Mouse (Mus musculus) heart, postnatal 36 days (tissue): ENCODE measurements around the gene Pdzd3. TPM values are rescaled to one million over a fixed set of nuclear protein-coding genes. Genes with fewer than 3 reads are reported as not detected.

ENCODE experiments used
- DNase-seq, 2 experiments: peaks; one replicate each; pipeline ENCODE4 v3.0.0; 2021 to 2022
- intact Hi-C: fragments of 180-260 bp; cut with DNase I; formaldehyde crosslinking; loops from one replicate; pipeline ENCODE4 v1.15.1; 2025
- total RNA-seq, 2 experiments: library from RNA; stranded (reverse); gene quantifications; 2 replicates each; pipeline ENCODE4 v1.2.3; 2021

The Pdzd3 gene
- total RNA-seq, 2 experiments from 2014 or later, result 3.5 to 4.3 TPM

DNA sequence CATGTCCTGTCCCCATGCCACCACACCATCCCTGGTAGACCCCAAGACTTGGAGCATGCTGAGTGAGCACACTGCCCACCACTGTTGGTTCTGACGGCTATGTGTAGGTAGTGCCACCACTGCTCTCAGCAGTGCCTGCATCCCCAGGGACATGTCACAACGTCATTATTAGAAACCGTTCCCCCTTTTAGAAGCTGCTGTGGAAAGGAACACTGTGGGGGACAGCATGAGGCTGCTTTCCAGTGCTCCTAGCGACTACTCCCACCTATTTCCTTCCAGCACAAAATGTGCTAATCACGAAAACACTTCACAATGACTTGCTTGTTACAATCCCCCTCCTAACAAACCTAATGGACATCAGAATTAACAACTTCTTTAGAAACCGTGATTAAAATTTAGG is 25.3 kb downstream of the Pdzd3 start:
- intact Hi-C loops, result no loop called here
- no peak for DNase-seq

- intact Hi-C loops, result no loop called here
- DNase-seq, result no peak
These were observed 37.7 kb downstream of the Pdzd3 start for GRCm38 (mm10) chr9:44213538-44213937.

GRCm38 (mm10) chr9:44212406-44212805 is 38.9 kb downstream of the Pdzd3 start:
- no peak for DNase-seq
- intact Hi-C loops, result no loop called here

- no peak for DNase-seq
- intact Hi-C loops, result no loop called here
These were observed 41.9 kb downstream of the Pdzd3 start for GRCm38 (mm10) chr9:44209416-44209815.

GRCm38 (mm10) chr9:44207840-44208239 is 43.4 kb downstream of the Pdzd3 start:
- DNase-seq, result no peak
- intact Hi-C loops, result no loop called here

- intact Hi-C loops, result no loop called here
- DNase-seq, result no peak
These were observed 50.8 kb downstream of the Pdzd3 start for GRCm38 (mm10) chr9:44200458-44200857.

DNA sequence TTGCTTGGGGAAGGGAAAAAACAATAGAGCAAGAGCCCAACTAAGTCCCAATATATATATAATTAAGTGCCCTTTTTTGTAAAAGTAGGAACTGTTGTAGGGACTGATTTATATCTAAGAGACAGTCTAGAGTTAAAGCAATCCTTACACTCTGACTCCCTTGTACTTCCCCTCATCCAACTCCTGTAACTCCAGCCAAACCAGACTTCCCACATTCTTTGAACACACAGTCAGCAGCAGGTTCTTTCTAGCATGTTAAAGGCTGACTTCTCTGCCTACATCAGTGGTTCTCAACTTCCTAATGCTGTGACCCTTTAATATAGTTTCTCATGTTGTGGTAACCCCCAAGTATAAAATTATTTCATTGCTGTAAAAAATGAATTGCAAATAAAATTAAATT is 51.7 kb downstream of the Pdzd3 start:
- no peak for DNase-seq

GRCm38 (mm10) chr9:44199166-44199565 is 52.1 kb downstream of the Pdzd3 start:
- no peak for DNase-seq
- intact Hi-C loops, result no loop called here

More for the DNA sequence above, 51.7 kb downstream of the Pdzd3 start:
- intact Hi-C loops, result no loop called here

Other genes with a start within 250 kb of the Pdzd3 start
- 10 to 100 TPM; 13.3 to 15.3 TPM for gene Thy1, start 208.1 kb downstream of the Pdzd3 start, total RNA-seq
- 100 to 1,000 TPM; 137 to 198 TPM for gene Usp2, start 184.4 kb downstream of the Pdzd3 start, total RNA-seq
- gene Mfrp, start 149.7 kb downstream of the Pdzd3 start, total RNA-seq, result not detected
- gene C1qtnf5, start 144.2 kb downstream of the Pdzd3 start, total RNA-seq, result 1 to 10 TPM; 8.4 to 8.9 TPM
- under 1 TPM in 1 of 2 experiments, not detected in 1; 0.14 TPM for gene Gm49380, start 138.0 kb downstream of the Pdzd3 start, total RNA-seq
- 1 to 10 TPM; 6.7 to 7.6 TPM for gene Rnf26, start 138.0 kb downstream of the Pdzd3 start, total RNA-seq
- gene Mcam, start 117.0 kb downstream of the Pdzd3 start, total RNA-seq, result 10 to 100 TPM; 38.7 to 39.3 TPM
- 10 to 100 TPM; 17.7 to 22.6 TPM for gene Cbl, start 17.4 kb downstream of the Pdzd3 start, total RNA-seq
- not detected for gene Ccdc153, start 10.8 kb downstream of the Pdzd3 start, total RNA-seq
- 10 to 100 TPM; 19.6 to 24.5 TPM for gene Nlrx1, start 17.1 kb upstream of the Pdzd3 start, total RNA-seq
- under 1 TPM; 0.69 to 0.79 TPM for gene Abcg4, start 37.1 kb upstream of the Pdzd3 start, total RNA-seq
- 1 to 10 TPM; 7.8 to 8.7 TPM for gene Hinfp, start 54.2 kb upstream of the Pdzd3 start, total RNA-seq
- 10 to 100 TPM; 14.0 to 14.2 TPM for gene C2cd2l, start 68.8 kb upstream of the Pdzd3 start, total RNA-seq
- gene Dpagt1, start 74.5 kb upstream of the Pdzd3 start, total RNA-seq, result 10 to 100 TPM; 18.6 to 22.4 TPM
- 10 to 100 TPM; 13.3 to 13.6 TPM for gene H2afx, start 83.2 kb upstream of the Pdzd3 start, total RNA-seq
- 10 to 100 TPM; 41.1 to 49.8 TPM for gene Hmbs, start 92.8 kb upstream of the Pdzd3 start, total RNA-seq
- gene Vps11, start 110.2 kb upstream of the Pdzd3 start, total RNA-seq, result 10 to 100 TPM; 16.8 to 18.8 TPM
- 10 to 100 TPM; 46.0 to 68.1 TPM for gene Hyou1, start 128.0 kb upstream of the Pdzd3 start, total RNA-seq
- 10 to 100 TPM; 21.5 to 24.0 TPM for gene Slc37a4, start 145.4 kb upstream of the Pdzd3 start, total RNA-seq
- 100 to 1,000 TPM; 793 to 858 TPM for gene Rps25, start 155.7 kb upstream of the Pdzd3 start, total RNA-seq
- 10 to 100 TPM; 33.0 to 36.3 TPM for gene Trappc4, start 156.1 kb upstream of the Pdzd3 start, total RNA-seq
- 1 to 10 TPM; 8.1 to 8.8 TPM for gene Ccdc84, start 167.1 kb upstream of the Pdzd3 start, total RNA-seq
- gene Foxr1, start 189.7 kb upstream of the Pdzd3 start, total RNA-seq, result not detected
- not detected for gene Upk2, start 203.5 kb upstream of the Pdzd3 start, total RNA-seq
- 10 to 100 TPM; 44.6 to 59.4 TPM for gene Bcl9l, start 231.4 kb upstream of the Pdzd3 start, total RNA-seq